Mouse (Mus musculus): ENCODE data around the gene Zfp580.

GRCm38 (mm10) chr7:5029543-5029942, 21.8 kb upstream of the Zfp580 start:
- TF ChIP-seq CTCF (IDR thresholded peaks at IDR 0.05; ENCODE audit: borderline replicate concordance, insufficient read depth, low read length) (no peak), POLR2A (IDR thresholded peaks at IDR 0.05; ENCODE audit: low read depth, low read length) (no peak)
